Mouse (Mus musculus) ES-E14 (cell line): Measurements from ENCODE around the gene Iqca.

Experiments
- CHD2 ChIP-seq: IDR thresholded peaks from 2 replicates; pipeline ENCODE4 v1.6.1; 2014; ENCODE audit warnings: mild to moderate bottlenecking, low read depth, low read length, inconsistent platforms
- MAFK ChIP-seq: IDR thresholded peaks from 2 replicates; pipeline ENCODE4 v1.6.1; 2014; ENCODE audit warnings: mild to moderate bottlenecking, low read depth, low read length, inconsistent platforms; ENCODE audit not compliant: insufficient read depth
- ZC3H11A ChIP-seq: IDR thresholded peaks from 2 replicates; pipeline ENCODE4 v1.6.1; 2012; ENCODE audit warnings: low read depth, mild to moderate bottlenecking, inconsistent platforms, low read length, borderline replicate concordance
- ZNF384 ChIP-seq: IDR thresholded peaks from 2 replicates; pipeline ENCODE4 v1.6.1; 2012; ENCODE audit warnings: low read depth, low read length, inconsistent platforms

GRCm38 (mm10) chr1:90050046-90050739 lies 103.0 kb downstream of the Iqca start:
- TF ChIP-seq MAFK (no peak), ZNF384 (no peak), CHD2 (no peak), ZC3H11A (no peak)
